ENCODE assay signal across 19 mouse cellular contexts in genomic region chr3:50914866-50915365, GRCm38 (mm10).
A peak's percentile ranks its signal among the peaks of the same experiment; 100 is the strongest.
DNase-seq lines count a peak whose midpoint lies in the region; ATAC-seq lines count a peak whose summit lies in the region.
"Had no signal": no experiment of that assay in that cellular context is flagged by ENCODE, and none has a peak within 500 bp of the region (broad histone marks: within the 10 kb centered on the region; RNA-seq: fewer than 3 reads in every experiment).

No protein-coding gene starts in this region.

- no peak for ATAC-seq in hindbrain, embryonic 11.5 days (ENCODE audit: low FRiP score)
- ATAC-seq in midbrain, embryonic 15.5 days (replicated peaks), result no peak
- ATAC-seq: lung, postnatal 0 days had no signal

- no peak overlapping the region for H3K4me3 ChIP-seq in hindbrain, embryonic 10.5 days
- H3K4me3 ChIP-seq in hindbrain, embryonic 11.5 days (ENCODE audit: low read depth, low read length), result no peak overlapping the region
- H3K4me3 ChIP-seq in midbrain, embryonic 15.5 days, result no peak overlapping the region
- no peak overlapping the region for H3K4me3 ChIP-seq in embryonic facial prominence, embryonic 10.5 days
- H3K4me3 ChIP-seq: forebrain, embryonic 12.5 days had no signal

- H3K4me1 ChIP-seq in hindbrain, embryonic 10.5 days (replicated peaks), result peaks cover 12% of the 10 kb centered on the region
- H3K4me1 ChIP-seq in hindbrain, embryonic 11.5 days (replicated peaks; ENCODE audit: control insufficient read depth, insufficient read depth, low read length), result 0 out of 2 replicates have a peak, but pooled peaks cover 2% of the 10 kb centered on the region
- H3K4me1 ChIP-seq in midbrain, embryonic 15.5 days, result peaks cover 14% of the 10 kb centered on the region
- H3K4me1 ChIP-seq in embryonic facial prominence, embryonic 10.5 days, result 0 out of 2 replicates have a peak, but pooled peaks cover 5% of the 10 kb centered on the region

- H3K36me3 ChIP-seq in hindbrain, embryonic 10.5 days, result no peaks in the 10 kb centered on the region
- no peaks in the 10 kb centered on the region for H3K36me3 ChIP-seq in hindbrain, embryonic 11.5 days (ENCODE audit: control insufficient read depth, insufficient read depth, low read length)
- no peaks in the 10 kb centered on the region for H3K36me3 ChIP-seq in midbrain, embryonic 15.5 days (replicated peaks)
- H3K36me3 ChIP-seq in embryonic facial prominence, embryonic 10.5 days (replicated peaks), result no peaks in the 10 kb centered on the region
- H3K36me3 ChIP-seq: forebrain, embryonic 12.5 days had no signal

- no peaks in the 10 kb centered on the region for H3K27me3 ChIP-seq in hindbrain, embryonic 10.5 days (ENCODE audit: insufficient read depth, poor library complexity, severe bottlenecking)
- H3K27me3 ChIP-seq in hindbrain, embryonic 11.5 days (ENCODE audit: control insufficient read depth, insufficient read depth, low read length), result no peaks in the 10 kb centered on the region
- no peaks in the 10 kb centered on the region for H3K27me3 ChIP-seq in midbrain, embryonic 15.5 days (replicated peaks)
- no peaks in the 10 kb centered on the region for H3K27me3 ChIP-seq in embryonic facial prominence, embryonic 10.5 days (replicated peaks; ENCODE audit: low read depth, poor library complexity, severe bottlenecking)
- H3K27me3 ChIP-seq: CH12.LX; forebrain, embryonic 12.5 days had no signal

- 86% methylated on average over 14 of the region's 14 CpGs for WGBS in hindbrain, embryonic 10.5 days
- WGBS in hindbrain, embryonic 11.5 days, result 79% methylated on average over 14 of the region's 14 CpGs
- WGBS in midbrain, embryonic 15.5 days, result 41% methylated on average over 14 of the region's 14 CpGs
- WGBS in embryonic facial prominence, embryonic 10.5 days, result 90% methylated on average over 14 of the region's 14 CpGs

- no peak overlapping the region for H3K9ac ChIP-seq in hindbrain, embryonic 11.5 days (ENCODE audit: low read depth, low read length)
- no peak overlapping the region for H3K9ac ChIP-seq in midbrain, embryonic 15.5 days
- H3K9ac ChIP-seq: forebrain, embryonic 12.5 days had no signal

- no peak for DNase-seq in hindbrain, embryonic 10.5 days (ENCODE audit: low spot score)
- no peak for DNase-seq in hindbrain, embryonic 11.5 days (ENCODE audit: low spot score)
- peak; percentile 42 for DNase-seq in right cerebral cortex, adult 18-20 months
- no peak for DNase-seq in right cerebral cortex, postnatal 10 days (ENCODE audit: low spot score in 2 of 2)
- DNase-seq in embryonic facial prominence, embryonic 10.5 days (ENCODE audit: low spot score), result no peak
- DNase-seq in urinary bladder, postnatal 4 days (ENCODE audit: low spot score in 2 of 2), result no peak
- DNase-seq: adrenal gland, postnatal 25 days; cerebellum, adult 11-12 months; cerebellum, postnatal 36 days; gastrocnemius, postnatal 25 days; kidney, adult 18-20 months; layer of hippocampus, postnatal 36 days; liver; thymus, postnatal 25 days had no signal

- H3K9me3 ChIP-seq in hindbrain, embryonic 10.5 days, result no peaks in the 10 kb centered on the region
- no peaks in the 10 kb centered on the region for H3K9me3 ChIP-seq in hindbrain, embryonic 11.5 days (ENCODE audit: control insufficient read depth, low read length)
- H3K9me3 ChIP-seq in midbrain, embryonic 15.5 days, result no peaks in the 10 kb centered on the region
- H3K9me3 ChIP-seq in embryonic facial prominence, embryonic 10.5 days, result no peaks in the 10 kb centered on the region
- H3K9me3 ChIP-seq: forebrain, embryonic 12.5 days had no signal

- H3K4me2 ChIP-seq in hindbrain, embryonic 11.5 days (replicated peaks; ENCODE audit: low read depth, low read length), result no peak overlapping the region
- H3K4me2 ChIP-seq in midbrain, embryonic 15.5 days, result peak overlapping the region; percentile 17; the same call in 1 of the 2 replicates
- H3K4me2 ChIP-seq: forebrain, embryonic 12.5 days had no signal

- H3K27ac ChIP-seq in hindbrain, embryonic 10.5 days, result 0 out of 2 replicates have a peak overlapping the region, but pooled peaks have one; percentile 24
- H3K27ac ChIP-seq in hindbrain, embryonic 11.5 days (ENCODE audit: low read depth, low read length), result no peak overlapping the region
- H3K27ac ChIP-seq in midbrain, embryonic 15.5 days, result 0 out of 2 replicates have a peak overlapping the region, but pooled peaks have one; percentile 32
- H3K27ac ChIP-seq in embryonic facial prominence, embryonic 10.5 days (replicated peaks), result no peak overlapping the region
- H3K27ac ChIP-seq: forebrain, embryonic 12.5 days; kidney, postnatal 0 days had no signal

Comparison
In these comparisons a context has a peak if more than half of its experiments do, and no peak if none do; other contexts are left out.
1. H3K27ac ChIP-seq: peak in hindbrain, embryonic 10.5 days (single experiment) and midbrain, embryonic 15.5 days (single experiment); none in hindbrain, embryonic 11.5 days (single experiment) and embryonic facial prominence, embryonic 10.5 days (single experiment).